Mouse (Mus musculus): ENCODE measurements around the gene Gbf1. TPM values are rescaled to one million over a fixed set of nuclear protein-coding genes. Genes with fewer than 3 reads are reported as not detected.

Gene Gbf1
- polyA plus RNA-seq, 1 experiment from 2014 or later: 12.0 TPM

DNA sequence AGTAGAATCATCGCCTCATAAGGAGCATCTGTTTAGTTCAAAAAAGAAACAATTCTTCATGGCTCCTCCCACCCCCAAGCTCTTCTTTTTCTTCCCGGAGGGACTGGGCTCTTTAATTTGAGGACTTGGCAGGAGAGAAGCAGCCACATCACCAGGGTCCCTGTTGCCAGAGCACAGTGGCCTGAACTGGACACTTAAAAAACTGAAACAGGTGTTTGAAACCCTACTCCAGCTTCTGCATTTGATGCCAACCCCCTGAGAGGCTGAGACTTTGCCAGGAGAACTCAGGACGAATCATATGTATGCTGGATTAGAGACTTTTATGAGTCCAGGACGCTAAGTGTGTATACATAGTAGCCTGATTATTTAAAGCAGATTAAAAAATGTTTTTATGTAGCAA, 73.2 kb downstream of the Gbf1 start:
- Histone ChIP-seq H3K4me2 (ENCODE audit: low read depth, low read length) (no peak overlapping the region), H3K27me3 (ENCODE audit: insufficient read depth, low read length) (no peaks in the 10 kb centered on the region), H3K27ac (ENCODE audit: low read depth) (no peak overlapping the region), H3K9me3 (ENCODE audit: low read length) (no peaks in the 10 kb centered on the region), H3K36me3 (replicated peaks; ENCODE audit: insufficient read depth, low read length) (no peaks in the 10 kb centered on the region), H3K9ac (replicated peaks) (no peak overlapping the region), H3K4me1 (ENCODE audit: insufficient read depth) (no peaks in the 10 kb centered on the region; the same call in 1 of the 2 replicates), H3K4me3 (ENCODE audit: low read depth, low read length) (no peak overlapping the region)
- 73% methylated on average over 4 of the region's 4 CpGs for WGBS (ENCODE audit: insufficient replicate concordance)
- TF ChIP-seq CTCF (IDR thresholded peaks at IDR 0.05; ENCODE audit: low read depth): no peak
- no peak for TF ChIP-seq EP300 (IDR thresholded peaks at IDR 0.05; ENCODE audit: low read depth)
- DNase-seq (no peak), ATAC-seq (no peak)

- H3K4me3 ChIP-seq (ENCODE audit: low read depth, low read length): no peak overlapping the region
- DNase-seq (no peak), ATAC-seq (no peak)
- 63% methylated on average over 3 of the region's 3 CpGs for whole genome bisulfite sequencing (ENCODE audit: insufficient replicate concordance)
- no peak overlapping the region for H3K9ac ChIP-seq (replicated peaks)
- H3K27ac ChIP-seq (ENCODE audit: low read depth): no peak overlapping the region
- no peaks in the 10 kb centered on the region; the same call in 1 of the 2 replicates for H3K4me1 ChIP-seq (ENCODE audit: insufficient read depth)
- no peaks in the 10 kb centered on the region for H3K9me3 ChIP-seq (ENCODE audit: low read length)
- no peaks in the 10 kb centered on the region for H3K36me3 ChIP-seq (replicated peaks; ENCODE audit: insufficient read depth, low read length)
- H3K4me2 ChIP-seq (ENCODE audit: low read depth, low read length): no peak overlapping the region
- no peaks in the 10 kb centered on the region for H3K27me3 ChIP-seq (ENCODE audit: insufficient read depth, low read length)
- no peak for TF ChIP-seq EP300 (IDR thresholded peaks at IDR 0.05; ENCODE audit: low read depth)
These were observed 74.0 kb downstream of the Gbf1 start for GRCm38 (mm10) chr19:46226295-46226694.

GRCm38 (mm10) chr19:46227300-46227699, 75.0 kb downstream of the Gbf1 start:
- H3K4me2 ChIP-seq (ENCODE audit: low read depth, low read length): no peak overlapping the region
- H3K9ac ChIP-seq (replicated peaks): no peak overlapping the region
- 83% methylated on average over 3 of the region's 3 CpGs for WGBS (ENCODE audit: insufficient replicate concordance)
- no peaks in the 10 kb centered on the region for H3K9me3 ChIP-seq (ENCODE audit: low read length)
- TF ChIP-seq EP300 (IDR thresholded peaks at IDR 0.05; ENCODE audit: low read depth) (no peak), CTCF (IDR thresholded peaks at IDR 0.05; ENCODE audit: low read depth) (no peak)
- no peaks in the 10 kb centered on the region for H3K27me3 ChIP-seq (ENCODE audit: insufficient read depth, low read length)
- H3K36me3 ChIP-seq (replicated peaks; ENCODE audit: insufficient read depth, low read length): no peaks in the 10 kb centered on the region
- no peak for ATAC-seq
- H3K27ac ChIP-seq (ENCODE audit: low read depth): no peak overlapping the region
- H3K4me1 ChIP-seq (ENCODE audit: insufficient read depth): no peaks in the 10 kb centered on the region; the same call in 1 of the 2 replicates
- no peak for DNase-seq
- no peak overlapping the region for H3K4me3 ChIP-seq (ENCODE audit: low read depth, low read length)

DNA sequence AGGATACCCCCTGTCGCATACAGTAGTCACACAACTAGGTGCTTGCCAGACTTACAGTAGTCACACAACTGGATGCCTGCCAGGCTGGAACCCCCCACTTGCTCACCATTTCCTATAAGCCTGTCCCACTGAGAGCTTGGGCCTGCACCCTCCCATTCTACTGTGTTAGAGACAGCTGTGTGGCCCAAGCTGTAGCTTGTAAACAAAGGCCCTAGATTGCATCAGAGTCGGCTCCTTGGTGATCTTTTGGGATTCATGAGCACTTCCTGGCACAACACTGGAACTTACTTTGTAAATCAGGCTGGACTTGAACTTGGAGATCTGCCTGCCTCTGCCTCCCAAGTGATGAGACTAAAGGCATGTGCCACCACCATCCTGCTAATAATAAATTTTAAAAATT, 82.1 kb downstream of the Gbf1 start:
- WGBS (ENCODE audit: insufficient replicate concordance): 66% methylated on average over 2 of the region's 2 CpGs
- H3K4me3 ChIP-seq (ENCODE audit: low read depth, low read length): no peak overlapping the region
- H3K36me3 ChIP-seq (replicated peaks; ENCODE audit: insufficient read depth, low read length): no peaks in the 10 kb centered on the region
- no peak for DNase-seq
- H3K9ac ChIP-seq (replicated peaks): no peak overlapping the region
- no peak overlapping the region for H3K4me2 ChIP-seq (ENCODE audit: low read depth, low read length)
- no peak overlapping the region for H3K27ac ChIP-seq (ENCODE audit: low read depth)
- H3K27me3 ChIP-seq (ENCODE audit: insufficient read depth, low read length): no peaks in the 10 kb centered on the region
- H3K4me1 ChIP-seq (ENCODE audit: insufficient read depth): no peaks in the 10 kb centered on the region
- no peak for TF ChIP-seq EP300 (IDR thresholded peaks at IDR 0.05; ENCODE audit: low read depth)
- TF ChIP-seq CTCF (IDR thresholded peaks at IDR 0.05; ENCODE audit: low read depth): no peak
- ATAC-seq: no peak
- no peaks in the 10 kb centered on the region for H3K9me3 ChIP-seq (ENCODE audit: low read length)

GRCm38 (mm10) chr19:46236658-46237057, 84.3 kb downstream of the Gbf1 start:
- no peaks in the 10 kb centered on the region; the same call in 1 of the 2 replicates for H3K4me1 ChIP-seq (ENCODE audit: insufficient read depth)
- H3K27ac ChIP-seq (ENCODE audit: low read depth): no peak overlapping the region
- no peaks in the 10 kb centered on the region for H3K27me3 ChIP-seq (ENCODE audit: insufficient read depth, low read length)
- no peak for TF ChIP-seq EP300 (IDR thresholded peaks at IDR 0.05; ENCODE audit: low read depth)
- no peak for TF ChIP-seq CTCF (IDR thresholded peaks at IDR 0.05; ENCODE audit: low read depth)
- no peak overlapping the region for H3K4me2 ChIP-seq (ENCODE audit: low read depth, low read length)
- no peak overlapping the region for H3K9ac ChIP-seq (replicated peaks)
- ATAC-seq (no peak), DNase-seq (no peak)
- no peak overlapping the region for H3K4me3 ChIP-seq (ENCODE audit: low read depth, low read length)
- no peaks in the 10 kb centered on the region for H3K9me3 ChIP-seq (ENCODE audit: low read length)
- H3K36me3 ChIP-seq (replicated peaks; ENCODE audit: insufficient read depth, low read length): no peaks in the 10 kb centered on the region
- 70% methylated on average over 5 of the region's 5 CpGs for WGBS (ENCODE audit: insufficient replicate concordance)

DNA sequence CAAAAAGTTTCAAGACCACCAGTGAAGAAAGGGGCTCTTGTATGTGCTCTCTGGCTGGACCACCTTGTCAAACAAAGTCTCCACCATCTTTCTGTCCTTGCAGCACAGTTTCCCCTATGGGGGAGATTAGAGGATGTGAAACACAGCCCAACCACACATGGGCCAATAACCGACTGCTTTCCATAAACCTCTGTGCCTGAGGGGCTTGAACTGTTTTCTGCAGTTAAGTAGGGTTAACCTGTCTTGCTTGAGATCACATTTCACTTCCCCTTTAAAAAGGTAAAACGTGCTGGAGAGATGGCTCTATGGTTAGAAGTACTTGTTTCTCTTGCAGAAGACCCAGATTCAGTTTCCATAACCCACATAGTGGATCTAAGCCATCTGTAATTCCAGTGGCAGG, 87.9 kb downstream of the Gbf1 start:
- Histone ChIP-seq H3K27ac (ENCODE audit: low read depth) (no peak overlapping the region), H3K4me1 (ENCODE audit: insufficient read depth) (peaks cover 5% of the 10 kb centered on the region), H3K9me3 (ENCODE audit: low read length) (no peaks in the 10 kb centered on the region), H3K9ac (replicated peaks) (no peak overlapping the region), H3K4me2 (ENCODE audit: low read depth, low read length) (no peak overlapping the region), H3K4me3 (ENCODE audit: low read depth, low read length) (no peak overlapping the region), H3K27me3 (ENCODE audit: insufficient read depth, low read length) (no peaks in the 10 kb centered on the region), H3K36me3 (replicated peaks; ENCODE audit: insufficient read depth, low read length) (no peaks in the 10 kb centered on the region)
- no peak for DNase-seq
- WGBS (ENCODE audit: insufficient replicate concordance): 45% methylated on average over 2 of the region's 2 CpGs
- no peak for ATAC-seq
- no peak for TF ChIP-seq EP300 (IDR thresholded peaks at IDR 0.05; ENCODE audit: low read depth)
- TF ChIP-seq CTCF (IDR thresholded peaks at IDR 0.05; ENCODE audit: low read depth): no peak

- no peak for ATAC-seq
These were observed 90.1 kb downstream of the Gbf1 start for GRCm38 (mm10) chr19:46242416-46242815.

More at GRCm38 (mm10) chr19:46242416-46242815, 90.1 kb downstream of the Gbf1 start:
- WGBS (ENCODE audit: insufficient replicate concordance): 35% methylated on average over 5 of the region's 5 CpGs
- no peaks in the 10 kb centered on the region for H3K27me3 ChIP-seq (ENCODE audit: insufficient read depth, low read length)
- H3K9me3 ChIP-seq (ENCODE audit: low read length): no peaks in the 10 kb centered on the region
- no peak overlapping the region for H3K4me3 ChIP-seq (ENCODE audit: low read depth, low read length)
- H3K9ac ChIP-seq (replicated peaks): no peak overlapping the region
- H3K36me3 ChIP-seq (replicated peaks; ENCODE audit: insufficient read depth, low read length): peaks cover 5% of the 10 kb centered on the region; the same call in 1 of the 2 replicates
- H3K27ac ChIP-seq (ENCODE audit: low read depth): no peak overlapping the region
- no peak for TF ChIP-seq CTCF (IDR thresholded peaks at IDR 0.05; ENCODE audit: low read depth)
- 0 out of 2 replicates have a peak, but pooled peaks have one; percentile 23 for TF ChIP-seq EP300 (IDR thresholded peaks at IDR 0.05; ENCODE audit: low read depth)
- H3K4me2 ChIP-seq (ENCODE audit: low read depth, low read length): no peak overlapping the region
- H3K4me1 ChIP-seq (ENCODE audit: insufficient read depth): peaks cover 5% of the 10 kb centered on the region
- no peak for DNase-seq

Measured in liver, postnatal 0 days (tissue).